Mouse (Mus musculus) CH12F3 (cell line): ENCODE measurements around the gene Dctpp1.

Experiments
- in situ Hi-C: fragments of 300-500 bp; cut with MboI; formaldehyde crosslinking; loops from 2 replicates; pipeline ENCODE4 v1.14.3; 2020; ENCODE audit warnings: low sequenced_read_pairs

The Dctpp1 gene

DNA sequence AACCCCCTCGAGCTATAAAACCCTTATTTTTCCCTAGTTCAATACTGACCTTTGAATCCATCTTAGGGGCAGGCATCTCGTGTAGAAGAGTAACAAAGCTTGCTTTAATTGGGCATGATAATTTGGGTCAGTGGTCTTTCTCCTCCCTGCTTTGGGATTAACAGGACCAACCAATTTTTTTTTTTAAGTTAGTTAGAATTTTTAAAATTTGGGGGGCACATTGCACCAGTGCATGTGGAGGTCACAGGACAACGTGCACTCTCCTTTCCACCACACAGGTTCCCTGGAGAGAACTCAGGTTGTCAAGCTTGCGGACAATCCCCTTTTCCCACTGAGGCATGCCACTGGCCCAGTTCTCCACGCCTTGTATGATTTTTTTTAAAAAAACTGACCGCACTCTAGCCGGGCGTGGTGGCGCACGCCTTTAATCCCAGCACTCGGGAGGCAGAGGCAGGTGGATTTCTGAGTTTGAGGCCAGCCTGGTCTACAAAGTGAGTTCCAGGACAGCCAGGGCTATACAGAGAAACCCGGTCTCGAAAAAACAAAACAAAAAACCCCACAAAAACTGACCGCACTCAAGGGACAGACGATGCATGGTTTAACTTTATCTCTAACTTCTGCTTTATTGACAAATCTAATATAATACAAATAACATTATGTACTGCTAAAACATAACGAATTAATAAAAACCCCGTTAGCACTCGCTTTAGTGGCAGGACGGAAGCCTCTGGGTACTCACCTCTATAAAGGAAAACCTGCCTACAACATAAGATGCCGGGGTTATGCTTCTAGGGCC lies 28.5 kb downstream of the Dctpp1 start:
- in situ Hi-C loops: no loop called here

DNA sequence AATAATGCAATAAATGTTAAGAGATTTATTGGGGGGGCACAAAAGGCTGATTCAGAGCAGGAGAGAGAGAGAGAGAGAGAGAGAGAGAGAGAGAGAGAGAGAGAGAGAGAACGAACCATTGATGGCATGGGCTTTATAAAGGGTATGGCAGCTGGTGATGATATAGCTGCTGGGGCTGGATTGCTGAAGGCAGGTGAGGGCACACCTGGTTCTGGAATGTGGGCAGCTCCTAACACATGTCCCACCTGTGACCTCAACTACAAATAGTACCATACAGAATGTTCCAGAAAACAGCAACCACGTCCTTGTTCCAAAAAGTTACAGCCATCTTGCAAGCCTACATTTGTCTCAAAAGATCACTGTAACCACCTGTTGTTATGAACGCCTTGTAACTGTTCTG lies 29.1 kb downstream of the Dctpp1 start:
- in situ Hi-C loops: no loop called here

DNA sequence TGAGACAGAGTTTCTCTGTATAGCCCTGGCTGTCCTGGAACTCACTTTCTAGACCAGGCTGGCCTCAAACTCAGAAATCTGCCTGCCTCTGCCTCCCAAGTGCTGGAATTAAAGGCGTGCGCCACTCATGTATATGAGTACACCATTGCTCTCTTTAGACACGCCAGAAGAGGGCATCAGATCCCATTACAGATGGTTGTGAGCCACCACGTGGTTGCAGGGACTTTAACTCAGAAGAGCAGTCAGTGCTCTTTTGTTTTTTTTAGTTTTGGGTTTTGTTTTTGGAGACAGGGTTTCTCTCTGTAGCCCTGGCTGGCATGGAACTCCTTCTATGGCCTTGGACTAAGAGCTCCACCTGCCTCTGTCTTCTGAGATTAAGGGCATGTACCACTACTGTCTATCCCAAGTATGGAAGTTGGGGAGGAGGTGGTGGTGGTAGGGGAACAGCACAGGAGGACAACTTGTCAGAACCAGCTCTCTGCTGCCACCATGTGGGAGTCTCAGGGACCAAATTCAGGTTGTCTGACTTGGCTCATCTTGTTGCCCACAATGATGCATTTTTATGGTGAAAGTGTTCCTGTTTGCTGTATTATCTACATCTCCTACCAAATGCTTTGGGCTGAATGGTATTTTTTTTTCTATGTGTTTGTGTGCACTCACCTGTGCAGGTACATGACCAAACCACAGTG lies 31.8 kb downstream of the Dctpp1 start:
- in situ Hi-C loops: no loop called here

- in situ Hi-C loops: no loop called here
Measured at GRCm38 (mm10) chr7:127225147-127225995, 35.1 kb downstream of the Dctpp1 start.

DNA sequence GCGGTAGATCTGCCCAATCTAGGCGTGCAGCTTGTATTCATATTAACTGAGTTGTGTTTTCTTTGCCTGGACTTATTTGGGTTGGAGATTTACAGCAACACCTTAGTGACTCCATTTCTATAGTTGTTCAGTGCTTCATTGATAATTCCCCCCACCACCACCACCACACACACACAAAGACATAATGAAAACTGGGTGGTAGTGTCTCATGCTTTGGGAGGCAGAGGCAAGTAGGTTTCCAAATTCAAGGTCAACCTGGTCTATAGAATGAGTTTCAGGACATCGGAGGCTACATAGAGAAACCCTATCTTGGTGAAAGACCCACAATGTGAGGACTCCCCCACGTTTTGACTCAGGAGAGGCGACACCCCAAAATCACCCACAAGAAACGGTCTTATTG lies 35.9 kb downstream of the Dctpp1 start:
- in situ Hi-C loops: no loop called here

DNA sequence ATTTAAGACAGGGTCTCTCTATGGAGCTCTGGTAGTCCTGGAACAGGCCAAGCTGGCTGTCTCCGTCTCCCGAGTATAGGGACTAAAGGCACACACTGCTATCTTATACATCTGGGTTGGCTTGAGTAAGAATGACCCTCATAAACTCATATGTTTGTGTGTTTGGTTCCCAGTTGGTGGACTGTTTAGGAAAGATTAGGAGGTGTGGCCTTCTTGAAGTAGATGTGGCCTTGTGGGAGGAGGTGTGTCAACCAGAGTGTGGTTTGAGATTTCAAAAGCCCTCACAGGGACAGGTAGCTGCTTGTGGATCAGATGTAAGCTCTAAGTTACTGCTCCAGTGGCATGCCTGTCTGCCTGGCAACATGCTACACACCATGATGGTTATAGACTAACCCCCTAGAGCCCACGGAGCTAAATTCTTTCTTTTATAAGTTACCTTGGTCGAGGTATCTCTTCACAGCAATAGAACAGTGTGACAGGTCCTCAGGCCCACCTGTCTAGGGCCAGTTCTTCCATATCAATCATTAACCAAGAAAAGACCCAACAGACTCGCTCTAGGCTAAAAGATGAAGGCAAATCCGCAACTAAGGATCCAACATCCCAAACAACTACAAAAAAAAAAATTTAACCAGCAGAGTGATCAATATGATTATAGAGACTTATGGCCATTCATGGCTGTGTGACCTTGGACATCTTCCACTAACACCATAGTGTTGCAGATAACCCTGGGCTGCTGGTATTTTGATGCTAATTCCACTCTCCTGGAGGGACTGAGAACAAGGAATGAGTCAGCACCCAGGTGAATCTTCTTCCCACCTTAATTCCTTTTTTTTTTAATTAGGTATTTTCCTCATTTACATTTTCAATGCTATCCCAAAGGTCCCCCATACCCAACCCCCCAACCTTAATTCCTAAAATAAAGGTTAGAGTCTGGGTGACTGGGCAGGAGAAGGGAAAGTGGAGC lies 36.7 kb downstream of the Dctpp1 start:
- in situ Hi-C loops: no loop called here

- in situ Hi-C loops: no loop called here
Measured at GRCm38 (mm10) chr7:127223106-127223505, 37.4 kb downstream of the Dctpp1 start.

DNA sequence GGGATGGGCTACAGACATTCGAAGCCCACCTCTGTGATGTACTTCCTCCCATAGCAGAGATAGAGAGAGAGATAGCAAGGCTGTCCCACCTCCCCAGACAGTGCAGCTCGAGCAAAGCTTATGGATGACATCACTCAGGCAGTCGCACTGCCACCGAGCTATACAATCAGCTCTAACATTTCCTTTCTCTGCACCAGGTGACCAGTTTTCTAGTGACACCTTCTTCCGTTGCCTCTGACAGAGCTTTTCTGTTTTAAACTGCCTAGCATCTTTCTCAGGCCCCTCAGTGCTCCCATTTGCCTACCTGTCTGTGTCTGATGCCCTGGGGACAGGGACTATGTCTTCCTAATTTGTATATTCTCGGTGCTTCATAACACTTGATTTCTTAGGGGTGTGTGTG lies 40.1 kb downstream of the Dctpp1 start:
- in situ Hi-C loops: no loop called here

DNA sequence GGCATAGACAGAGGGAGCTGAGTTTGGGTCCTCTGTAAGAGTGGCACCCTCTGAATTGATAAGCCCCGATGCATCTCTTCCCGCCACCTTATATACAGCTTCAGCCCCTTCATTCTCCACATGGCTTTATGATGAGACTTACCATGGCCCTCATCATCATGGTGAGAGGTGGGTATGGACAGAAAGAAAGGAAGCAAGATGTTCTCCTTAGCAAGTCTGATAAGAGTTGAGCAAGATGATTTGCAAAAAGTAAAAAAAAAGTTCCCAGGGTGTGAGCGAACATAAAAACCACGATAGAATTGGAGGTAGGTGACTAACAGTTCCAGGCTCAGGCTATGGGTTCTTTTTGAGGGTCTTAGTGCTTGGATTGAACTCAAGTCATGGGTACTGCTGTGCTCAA lies 41.8 kb downstream of the Dctpp1 start:
- in situ Hi-C loops: no loop called here

GRCm38 (mm10) chr7:127217901-127218642 lies 42.4 kb downstream of the Dctpp1 start:
- in situ Hi-C loops: no loop called here

- in situ Hi-C loops: no loop called here
Measured at GRCm38 (mm10) chr7:127217475-127217874, 43.0 kb downstream of the Dctpp1 start.

DNA sequence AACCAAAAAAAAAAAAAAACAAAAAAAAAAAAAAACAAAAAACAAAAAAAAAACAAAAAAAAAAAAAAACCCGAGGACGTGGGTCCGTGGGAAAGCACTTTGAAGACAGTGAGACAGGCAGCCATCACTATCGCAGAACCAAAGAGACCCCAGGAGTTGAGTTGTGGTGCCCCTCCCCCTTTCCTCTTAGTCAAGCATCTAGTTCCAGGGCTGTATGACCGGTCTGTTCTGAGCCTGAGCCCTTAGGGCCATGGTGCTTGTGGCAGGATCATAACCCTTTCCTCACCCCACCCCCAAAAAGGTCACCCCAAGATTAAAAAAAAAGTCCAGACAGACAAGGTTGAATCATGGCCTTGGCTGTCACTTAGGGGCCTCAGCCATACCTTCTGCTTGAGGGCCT lies 44.2 kb downstream of the Dctpp1 start:
- in situ Hi-C loops: no loop called here

DNA sequence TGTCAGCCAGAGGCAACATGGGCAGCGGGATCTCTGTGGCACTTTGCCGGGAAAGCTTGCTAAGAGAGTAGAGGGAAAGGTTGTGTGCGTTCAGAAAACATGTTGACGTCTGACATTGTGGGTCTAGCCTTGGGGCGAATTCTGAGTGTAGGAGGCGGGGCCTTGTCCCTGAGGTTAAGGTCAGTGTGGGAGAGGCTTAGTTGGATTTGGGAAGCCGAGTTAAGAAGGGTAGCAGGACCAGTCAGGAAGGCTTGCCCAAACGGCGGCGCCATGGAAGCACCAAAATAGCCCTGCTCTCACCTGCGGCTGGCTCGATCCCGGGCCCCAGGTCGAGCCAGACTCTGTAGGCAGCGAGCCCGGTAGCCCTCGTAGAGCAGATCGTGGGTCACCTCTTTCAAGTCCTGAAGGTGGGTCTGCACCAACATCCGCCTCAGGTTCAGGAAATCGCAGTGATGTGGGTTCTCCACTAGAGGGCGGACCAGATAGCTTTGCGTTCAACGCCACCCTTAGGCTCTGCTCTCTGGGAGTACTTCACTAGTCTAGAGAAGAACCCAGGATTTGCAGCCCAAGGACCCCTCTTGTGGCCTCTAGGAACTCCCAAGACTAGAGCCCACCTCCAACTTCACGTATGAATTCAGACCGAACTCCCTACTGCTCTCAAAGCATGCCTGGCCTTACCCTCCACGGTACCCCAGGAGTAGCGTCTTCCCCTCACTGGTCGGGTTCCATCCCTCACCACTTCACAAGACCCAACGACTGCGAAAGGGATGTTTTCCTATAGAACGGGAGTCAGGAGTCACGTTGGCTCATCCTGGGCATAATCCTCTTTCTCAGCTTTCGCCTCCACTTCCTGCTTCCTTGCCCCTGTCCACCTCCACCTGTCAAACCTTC lies 45.3 kb downstream of the Dctpp1 start:
- in situ Hi-C loops: no loop called here

- in situ Hi-C loops: no loop called here
Measured at GRCm38 (mm10) chr7:127214521-127214920, 46.0 kb downstream of the Dctpp1 start.

GRCm38 (mm10) chr7:127213930-127214329 lies 46.6 kb downstream of the Dctpp1 start:
- in situ Hi-C loops: no loop called here

DNA sequence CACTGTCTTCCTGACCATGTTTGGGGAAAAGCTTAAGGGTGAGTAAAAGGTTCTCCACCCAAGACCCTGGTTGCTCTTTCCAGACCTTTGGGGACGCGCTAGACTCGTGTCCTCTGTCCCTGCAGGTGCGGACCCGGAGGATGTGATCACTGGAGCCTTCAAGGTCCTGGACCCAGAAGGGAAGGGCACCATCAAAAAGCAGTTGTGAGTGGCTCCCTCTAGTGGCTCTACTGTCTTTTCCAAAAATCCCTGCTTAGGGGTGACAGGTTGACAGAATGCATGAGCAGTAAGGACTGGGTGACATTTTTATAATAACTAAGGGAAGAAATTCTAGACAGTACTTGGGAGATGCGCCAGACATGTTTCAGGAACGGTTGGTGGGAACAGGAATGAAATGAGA lies 47.0 kb downstream of the Dctpp1 start:
- in situ Hi-C loops: no loop called here

GRCm38 (mm10) chr7:127212432-127213250 lies 47.9 kb downstream of the Dctpp1 start:
- in situ Hi-C loops: no loop called here
